Mouse (Mus musculus): ENCODE measurements around the gene Olfr807. TPM values are rescaled to one million over a fixed set of nuclear protein-coding genes. Genes with fewer than 3 reads are reported as not detected.

Gene Olfr807
- polyA plus RNA-seq (2012; rRNA removed) = not detected in 2 replicates

DNA sequence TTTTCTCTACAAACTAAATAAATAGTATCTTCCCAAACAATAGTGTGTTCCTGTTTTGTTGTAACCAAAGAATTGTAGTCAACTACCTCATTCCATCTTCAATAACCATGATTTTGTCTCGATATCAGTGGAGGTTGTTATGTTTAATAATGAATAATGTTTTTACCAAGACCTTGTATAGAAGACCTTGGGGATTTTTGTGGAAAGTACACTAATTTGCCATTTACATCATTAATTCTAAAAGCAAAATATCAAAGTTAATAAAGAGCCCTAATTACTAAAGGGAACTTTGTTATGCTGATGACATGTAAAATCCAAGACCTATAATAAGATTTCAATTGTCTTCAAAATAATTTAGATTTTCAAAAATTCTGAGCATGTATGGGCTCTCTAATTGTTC, at the start of gene Olfr807:
Olfr807 (minus strand) TSS at position 101 of the 400 bp plus-strand sequence.
- TF ChIP-seq CTCF (IDR thresholded peaks at IDR 0.05; ENCODE audit: extremely low read depth, insufficient read depth, low read length) (no peak), POLR2A (IDR thresholded peaks at IDR 0.05; ENCODE audit: extremely low read depth, insufficient read depth, low read length) (no peak)
- Histone ChIP-seq H3K4me3 (ENCODE audit: insufficient read depth, low read length) (no peak within 1 kb of the TSS), H3K4me1 (ENCODE audit: control insufficient read depth, insufficient read depth, low read length) (no peaks in the 10 kb centered on the region), H3K27ac (ENCODE audit: insufficient read depth, low read length) (no peak within 1 kb of the TSS)

DNA sequence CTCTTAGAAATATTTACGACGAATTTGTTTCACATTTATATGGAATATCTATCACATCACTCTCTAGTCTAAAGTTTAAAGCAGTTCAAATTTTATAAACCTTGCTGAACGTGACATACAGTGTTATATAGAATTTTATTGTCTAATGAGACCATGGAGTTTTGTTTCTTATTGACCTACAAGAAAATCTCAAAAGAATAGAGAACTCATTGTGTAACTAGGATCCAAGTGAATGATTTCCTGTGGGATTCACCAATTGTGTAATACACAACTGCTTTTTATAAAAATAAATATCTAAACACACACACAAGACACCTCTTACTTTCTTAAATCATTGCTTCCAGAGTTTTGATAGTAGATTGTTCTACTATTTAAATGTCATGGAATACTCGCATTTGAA, 46.7 kb upstream of the Olfr807 start, which contains the start of gene Olfr811:
Olfr811 (minus strand) TSS at position 101 of the 400 bp plus-strand sequence.
- no peak within 1 kb of the TSS for H3K4me3 ChIP-seq (ENCODE audit: insufficient read depth, low read length)
- H3K27ac ChIP-seq (ENCODE audit: insufficient read depth, low read length) = no peak within 1 kb of the TSS
- TF ChIP-seq POLR2A (IDR thresholded peaks at IDR 0.05; ENCODE audit: extremely low read depth, insufficient read depth, low read length) = no peak
- H3K4me1 ChIP-seq (ENCODE audit: control insufficient read depth, insufficient read depth, low read length) = no peaks in the 10 kb centered on the region

GRCm38 (mm10) chr10:129794817-129795216, 37.2 kb upstream of the Olfr807 start, which contains the start of gene Olfr810:
Gene Olfr810 (minus strand): TSS chr10:129794917.
- TF ChIP-seq CTCF (IDR thresholded peaks at IDR 0.05; ENCODE audit: extremely low read depth, insufficient read depth, low read length) (no peak), POLR2A (IDR thresholded peaks at IDR 0.05; ENCODE audit: extremely low read depth, insufficient read depth, low read length) (no peak)

GRCm38 (mm10) chr10:129778123-129778522, 20.5 kb upstream of the Olfr807 start:
- Histone ChIP-seq H3K27ac (ENCODE audit: insufficient read depth, low read length) (no peak overlapping the region), H3K4me3 (ENCODE audit: insufficient read depth, low read length) (no peak overlapping the region), H3K4me1 (ENCODE audit: control insufficient read depth, insufficient read depth, low read length) (no peaks in the 10 kb centered on the region)
- TF ChIP-seq CTCF (IDR thresholded peaks at IDR 0.05; ENCODE audit: extremely low read depth, insufficient read depth, low read length) (no peak), POLR2A (IDR thresholded peaks at IDR 0.05; ENCODE audit: extremely low read depth, insufficient read depth, low read length) (no peak)

More at GRCm38 (mm10) chr10:129794817-129795216, 37.2 kb upstream of the Olfr807 start, which contains the start of gene Olfr810:
- no peaks in the 10 kb centered on the region for H3K4me1 ChIP-seq (ENCODE audit: control insufficient read depth, insufficient read depth, low read length)
- H3K27ac ChIP-seq (ENCODE audit: insufficient read depth, low read length) = no peak within 1 kb of the TSS
- no peak within 1 kb of the TSS for H3K4me3 ChIP-seq (ENCODE audit: insufficient read depth, low read length)

GRCm38 (mm10) chr10:129774338-129774737, 16.7 kb upstream of the Olfr807 start, which contains the start of gene Olfr809:
Gene Olfr809 (plus strand): TSS chr10:129774638.
- TF ChIP-seq CTCF (IDR thresholded peaks at IDR 0.05; ENCODE audit: extremely low read depth, insufficient read depth, low read length) (no peak), POLR2A (IDR thresholded peaks at IDR 0.05; ENCODE audit: extremely low read depth, insufficient read depth, low read length) (no peak)
- Histone ChIP-seq H3K27ac (ENCODE audit: insufficient read depth, low read length) (no peak within 1 kb of the TSS), H3K4me1 (ENCODE audit: control insufficient read depth, insufficient read depth, low read length) (no peaks in the 10 kb centered on the region), H3K4me3 (ENCODE audit: insufficient read depth, low read length) (no peak within 1 kb of the TSS)

DNA sequence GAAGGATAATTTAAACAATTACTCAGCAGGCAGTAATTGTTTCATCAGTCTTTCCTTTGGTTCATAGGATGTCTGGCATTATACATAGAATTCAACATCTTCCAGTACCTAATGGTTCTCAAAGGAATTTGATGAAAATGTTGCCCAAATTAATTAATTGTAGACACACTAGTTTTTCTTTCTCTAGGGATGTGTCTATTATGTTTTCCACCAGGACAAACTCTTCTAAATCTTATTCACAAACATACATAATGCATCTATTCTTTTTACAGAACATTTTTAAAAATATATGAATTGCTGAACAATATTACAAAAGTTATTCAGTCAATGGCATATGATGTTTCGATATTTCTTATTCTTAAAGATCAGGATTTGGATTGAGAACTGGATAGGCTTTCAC, 7.6 kb upstream of the Olfr807 start, which contains the start of gene Olfr808:
Olfr808 (plus strand) TSS at position 301 of the 400 bp plus-strand sequence.
- TF ChIP-seq POLR2A (IDR thresholded peaks at IDR 0.05; ENCODE audit: extremely low read depth, insufficient read depth, low read length) (no peak), CTCF (IDR thresholded peaks at IDR 0.05; ENCODE audit: extremely low read depth, insufficient read depth, low read length) (no peak)
- H3K4me1 ChIP-seq (ENCODE audit: control insufficient read depth, insufficient read depth, low read length) = no peaks in the 10 kb centered on the region
- no peak within 1 kb of the TSS for H3K4me3 ChIP-seq (ENCODE audit: insufficient read depth, low read length)
- no peak within 1 kb of the TSS for H3K27ac ChIP-seq (ENCODE audit: insufficient read depth, low read length)

GRCm38 (mm10) chr10:129741821-129742220, 15.8 kb downstream of the Olfr807 start, which contains the start of gene Olfr806:
Gene Olfr806 (minus strand): TSS chr10:129741921.
- Histone ChIP-seq H3K27ac (ENCODE audit: insufficient read depth, low read length) (no peak within 1 kb of the TSS), H3K4me1 (ENCODE audit: control insufficient read depth, insufficient read depth, low read length) (no peaks in the 10 kb centered on the region), H3K4me3 (ENCODE audit: insufficient read depth, low read length) (no peak within 1 kb of the TSS)
- no peak for TF ChIP-seq POLR2A (IDR thresholded peaks at IDR 0.05; ENCODE audit: extremely low read depth, insufficient read depth, low read length)
- no peak for TF ChIP-seq CTCF (IDR thresholded peaks at IDR 0.05; ENCODE audit: extremely low read depth, insufficient read depth, low read length)

- H3K27ac ChIP-seq (ENCODE audit: insufficient read depth, low read length) = no peak within 1 kb of the TSS
- no peak within 1 kb of the TSS for H3K4me3 ChIP-seq (ENCODE audit: insufficient read depth, low read length)
- TF ChIP-seq POLR2A (IDR thresholded peaks at IDR 0.05; ENCODE audit: extremely low read depth, insufficient read depth, low read length) = no peak
- no peak for TF ChIP-seq CTCF (IDR thresholded peaks at IDR 0.05; ENCODE audit: extremely low read depth, insufficient read depth, low read length)
- H3K4me1 ChIP-seq (ENCODE audit: control insufficient read depth, insufficient read depth, low read length) = no peaks in the 10 kb centered on the region
Measured at GRCm38 (mm10) chr10:129729275-129729674, 28.3 kb downstream of the Olfr807 start, which contains the start of gene Olfr805. Gene Olfr805 (minus strand): TSS chr10:129729375.

Other genes with a start within 250 kb of the Olfr807 start
- not detected in 2 replicates for gene Olfr791, start 236.0 kb downstream of the Olfr807 start, polyA plus RNA-seq (2012; rRNA removed)
- gene Olfr792, start 218.6 kb downstream of the Olfr807 start, polyA plus RNA-seq (2012; rRNA removed) = not detected in 2 replicates
- gene Olfr794, start 190.1 kb downstream of the Olfr807 start, polyA plus RNA-seq (2012; rRNA removed) = not detected in 2 replicates
- not detected in 2 replicates for gene Olfr796, start 145.2 kb downstream of the Olfr807 start, polyA plus RNA-seq (2012; rRNA removed)
- gene Olfr798, start 129.9 kb downstream of the Olfr807 start, polyA plus RNA-seq (2012; rRNA removed) = not detected in 2 replicates
- gene Olfr799, start 120.3 kb downstream of the Olfr807 start, polyA plus RNA-seq (2012; rRNA removed) = not detected in 2 replicates
- gene Olfr800, start 100.1 kb downstream of the Olfr807 start, polyA plus RNA-seq (2012; rRNA removed) = not detected in 2 replicates
- gene Olfr801, start 83.9 kb downstream of the Olfr807 start, polyA plus RNA-seq (2012; rRNA removed) = not detected in 2 replicates
- not detected in 2 replicates for gene Olfr802, start 69.6 kb downstream of the Olfr807 start, polyA plus RNA-seq (2012; rRNA removed)
- not detected in 2 replicates for gene Olfr803, start 63.5 kb downstream of the Olfr807 start, polyA plus RNA-seq (2012; rRNA removed)
- not detected in 2 replicates for gene Olfr804, start 54.6 kb downstream of the Olfr807 start, polyA plus RNA-seq (2012; rRNA removed)
- gene Olfr805, start 28.4 kb downstream of the Olfr807 start, polyA plus RNA-seq (2012; rRNA removed) = not detected in 2 replicates
- not detected in 2 replicates for gene Olfr806, start 15.9 kb downstream of the Olfr807 start, polyA plus RNA-seq (2012; rRNA removed)
- not detected in 2 replicates for gene Olfr808, start 7.7 kb upstream of the Olfr807 start, polyA plus RNA-seq (2012; rRNA removed)
- gene Olfr809, start 16.8 kb upstream of the Olfr807 start, polyA plus RNA-seq (2012; rRNA removed) = not detected in 2 replicates
- gene Olfr810, start 37.1 kb upstream of the Olfr807 start, polyA plus RNA-seq (2012; rRNA removed) = not detected in 2 replicates
- not detected in 2 replicates for gene Olfr811, start 46.6 kb upstream of the Olfr807 start, polyA plus RNA-seq (2012; rRNA removed)
- not detected in 2 replicates for gene Olfr812, start 88.3 kb upstream of the Olfr807 start, polyA plus RNA-seq (2012; rRNA removed)
- gene Olfr813, start 97.6 kb upstream of the Olfr807 start, polyA plus RNA-seq (2012; rRNA removed) = not detected in 2 replicates
- not detected in 2 replicates for gene Olfr814, start 122.1 kb upstream of the Olfr807 start, polyA plus RNA-seq (2012; rRNA removed)
- not detected in 2 replicates for gene Olfr815, start 148.1 kb upstream of the Olfr807 start, polyA plus RNA-seq (2012; rRNA removed)
- gene Olfr816, start 157.8 kb upstream of the Olfr807 start, polyA plus RNA-seq (2012; rRNA removed) = not detected in 2 replicates
- gene Olfr818, start 191.3 kb upstream of the Olfr807 start, polyA plus RNA-seq (2012; rRNA removed) = not detected in 2 replicates
- gene Olfr819, start 209.5 kb upstream of the Olfr807 start, polyA plus RNA-seq (2012; rRNA removed) = not detected in 2 replicates
- gene Olfr247, start 218.3 kb upstream of the Olfr807 start, polyA plus RNA-seq (2012; rRNA removed) = not detected in 2 replicates
- gene Gm10310, start 227.3 kb upstream of the Olfr807 start, polyA plus RNA-seq (2012; rRNA removed) = not detected in 2 replicates